Mouse (Mus musculus): Measurements from ENCODE around the gene Adgrd1. TPM values are rescaled to one million over a fixed set of nuclear protein-coding genes. Genes with fewer than 3 reads are reported as not detected.

Gene Adgrd1
- total RNA-seq, 2 experiments from 2014 or later = 5.8 to 10.3 TPM

Other genes with a start within 250 kb of the Adgrd1 start
- under 1 TPM; 0.07 to 0.25 TPM for gene Rimbp2, start 143.3 kb upstream of the Adgrd1 start, total RNA-seq (2021)
- 10 to 100 TPM; 11.5 to 15.3 TPM for gene Stx2, start 88.2 kb upstream of the Adgrd1 start, total RNA-seq (2021)
- gene Ran, start 76.7 kb upstream of the Adgrd1 start, total RNA-seq (2021) = 10 to 100 TPM; 88.5 to 91.3 TPM

Data from gastrocnemius, postnatal 10 days (tissue).